Mouse (Mus musculus): Measurements from ENCODE around the gene Cycs. TPM values are rescaled to one million over a fixed set of nuclear protein-coding genes. Genes with fewer than 3 reads are reported as not detected.
"Not testable (repeated sequence)": the region's sequence is repeated elsewhere in the genome, so short reads cannot be mapped to it uniquely, and the experiment has no call there.

Cycs gene
- polyA plus RNA-seq, 1 experiment: 16.8 TPM

- Histone ChIP-seq H3K4me3 (ENCODE audit: insufficient read depth, low read length) (no peak overlapping the region), H3K27ac (ENCODE audit: insufficient read depth, low read length) (no peak overlapping the region), H3K4me1 (ENCODE audit: control insufficient read depth, insufficient read depth, low read length) (no peaks in the 10 kb centered on the region)
- no peak for TF ChIP-seq POLR2A (IDR thresholded peaks at IDR 0.05; ENCODE audit: low read depth, low read length)
- TF ChIP-seq CTCF (IDR thresholded peaks at IDR 0.05; ENCODE audit: borderline replicate concordance, insufficient read depth, low read length): no peak
Measured at GRCm38 (mm10) chr6:50586316-50586715, 20.0 kb upstream of the Cycs start.

- TF ChIP-seq CTCF (IDR thresholded peaks at IDR 0.05; ENCODE audit: borderline replicate concordance, insufficient read depth, low read length) (no peak), POLR2A (IDR thresholded peaks at IDR 0.05; ENCODE audit: low read depth, low read length) (no peak)
- no peak overlapping the region for H3K27ac ChIP-seq (ENCODE audit: insufficient read depth, low read length)
- H3K4me1 ChIP-seq (ENCODE audit: control insufficient read depth, insufficient read depth, low read length): no peaks in the 10 kb centered on the region
- no peak overlapping the region for H3K4me3 ChIP-seq (ENCODE audit: insufficient read depth, low read length)
Measured at GRCm38 (mm10) chr6:50585733-50586132, 19.4 kb upstream of the Cycs start.

- Histone ChIP-seq H3K4me1 (ENCODE audit: control insufficient read depth, insufficient read depth, low read length) (no peaks in the 10 kb centered on the region; the same call in 1 of the 2 replicates), H3K4me3 (ENCODE audit: insufficient read depth, low read length) (no peak overlapping the region), H3K27ac (ENCODE audit: insufficient read depth, low read length) (no peak overlapping the region)
- TF ChIP-seq CTCF (IDR thresholded peaks at IDR 0.05; ENCODE audit: borderline replicate concordance, insufficient read depth, low read length): no peak
- no peak for TF ChIP-seq POLR2A (IDR thresholded peaks at IDR 0.05; ENCODE audit: low read depth, low read length)
Measured at GRCm38 (mm10) chr6:50571661-50572060, 5.3 kb upstream of the Cycs start.

- Histone ChIP-seq H3K27ac (ENCODE audit: insufficient read depth, low read length) (peak overlapping the region; percentile 10), H3K4me1 (ENCODE audit: control insufficient read depth, insufficient read depth, low read length) (no peaks in the 10 kb centered on the region; the same call in 1 of the 2 replicates), H3K4me3 (ENCODE audit: insufficient read depth, low read length) (peak overlapping the region; percentile 45)
- TF ChIP-seq POLR2A (IDR thresholded peaks at IDR 0.05; ENCODE audit: low read depth, low read length) (no peak), CTCF (IDR thresholded peaks at IDR 0.05; ENCODE audit: borderline replicate concordance, insufficient read depth, low read length) (no peak)
Measured at GRCm38 (mm10) chr6:50566997-50567255, 588 bp upstream of the Cycs start.

GRCm38 (mm10) chr6:50563651-50564050, 2.7 kb downstream of the Cycs start:
- H3K4me3 ChIP-seq (ENCODE audit: insufficient read depth, low read length): no peak overlapping the region
- no peak overlapping the region for H3K27ac ChIP-seq (ENCODE audit: insufficient read depth, low read length)
- H3K4me1 ChIP-seq (ENCODE audit: control insufficient read depth, insufficient read depth, low read length): no peaks in the 10 kb centered on the region; the same call in 1 of the 2 replicates
- TF ChIP-seq POLR2A (IDR thresholded peaks at IDR 0.05; ENCODE audit: low read depth, low read length): no peak
- no peak for TF ChIP-seq CTCF (IDR thresholded peaks at IDR 0.05; ENCODE audit: borderline replicate concordance, insufficient read depth, low read length)

GRCm38 (mm10) chr6:50562421-50562820, 3.9 kb downstream of the Cycs start:
- TF ChIP-seq POLR2A (IDR thresholded peaks at IDR 0.05; ENCODE audit: low read depth, low read length): no peak
- TF ChIP-seq CTCF (IDR thresholded peaks at IDR 0.05; ENCODE audit: borderline replicate concordance, insufficient read depth, low read length): no peak
- no peak overlapping the region for H3K4me3 ChIP-seq (ENCODE audit: insufficient read depth, low read length)
- H3K27ac ChIP-seq (ENCODE audit: insufficient read depth, low read length): no peak overlapping the region
- H3K4me1 ChIP-seq (ENCODE audit: control insufficient read depth, insufficient read depth, low read length): no peaks in the 10 kb centered on the region; the same call in 1 of the 2 replicates

- Histone ChIP-seq H3K27ac (ENCODE audit: insufficient read depth, low read length) (no peak overlapping the region), H3K4me1 (ENCODE audit: control insufficient read depth, insufficient read depth, low read length) (no peaks in the 10 kb centered on the region), H3K4me3 (ENCODE audit: insufficient read depth, low read length) (no peak overlapping the region)
- no peak for TF ChIP-seq CTCF (IDR thresholded peaks at IDR 0.05; ENCODE audit: borderline replicate concordance, insufficient read depth, low read length)
- TF ChIP-seq POLR2A (IDR thresholded peaks at IDR 0.05; ENCODE audit: low read depth, low read length): no peak
Measured at GRCm38 (mm10) chr6:50560776-50561175, 5.6 kb downstream of the Cycs start.

GRCm38 (mm10) chr6:50558877-50559276, 7.5 kb downstream of the Cycs start:
- TF ChIP-seq CTCF (IDR thresholded peaks at IDR 0.05; ENCODE audit: borderline replicate concordance, insufficient read depth, low read length) (no peak), POLR2A (IDR thresholded peaks at IDR 0.05; ENCODE audit: low read depth, low read length) (no peak)
- Histone ChIP-seq H3K27ac (ENCODE audit: insufficient read depth, low read length) (no peak overlapping the region), H3K4me1 (ENCODE audit: control insufficient read depth, insufficient read depth, low read length) (no peaks in the 10 kb centered on the region), H3K4me3 (ENCODE audit: insufficient read depth, low read length) (no peak overlapping the region)

GRCm38 (mm10) chr6:50557566-50557965, 8.8 kb downstream of the Cycs start:
- Histone ChIP-seq H3K4me1 (ENCODE audit: control insufficient read depth, insufficient read depth, low read length) (no peaks in the 10 kb centered on the region), H3K27ac (ENCODE audit: insufficient read depth, low read length) (no peak overlapping the region), H3K4me3 (ENCODE audit: insufficient read depth, low read length) (no peak overlapping the region)
- TF ChIP-seq POLR2A (IDR thresholded peaks at IDR 0.05; ENCODE audit: low read depth, low read length): no peak
- no peak for TF ChIP-seq CTCF (IDR thresholded peaks at IDR 0.05; ENCODE audit: borderline replicate concordance, insufficient read depth, low read length)

- not testable (repeated sequence) for H3K4me1 ChIP-seq (ENCODE audit: control insufficient read depth, insufficient read depth, low read length); H3K27ac ChIP-seq (ENCODE audit: insufficient read depth, low read length); H3K4me3 ChIP-seq (ENCODE audit: insufficient read depth, low read length)
Measured at GRCm38 (mm10) chr6:50554223-50554622, 12.1 kb downstream of the Cycs start.

GRCm38 (mm10) chr6:50552881-50553518, 13.3 kb downstream of the Cycs start:
- no peak overlapping the region for H3K4me3 ChIP-seq (ENCODE audit: insufficient read depth, low read length)
- H3K4me1 ChIP-seq (ENCODE audit: control insufficient read depth, insufficient read depth, low read length): no peaks in the 10 kb centered on the region
- no peak for TF ChIP-seq POLR2A (IDR thresholded peaks at IDR 0.05; ENCODE audit: low read depth, low read length)
- TF ChIP-seq CTCF (IDR thresholded peaks at IDR 0.05; ENCODE audit: borderline replicate concordance, insufficient read depth, low read length): no peak
- no peak overlapping the region for H3K27ac ChIP-seq (ENCODE audit: insufficient read depth, low read length)
